Mouse (Mus musculus) kidney, adult 8-10 months (tissue): ENCODE measurements around the gene Tbr1.

Source experiments
- DNase-seq, 2 experiments: peaks; one replicate each; pipeline ENCODE4 v3.0.0; 2022

Gene Tbr1

GRCm38 (mm10) chr2:61802656-61803251 is at the start of gene Tbr1:
Gene Tbr1, plus strand, starts transcription at chr2:61802930.
- no peak for DNase-seq

DNA sequence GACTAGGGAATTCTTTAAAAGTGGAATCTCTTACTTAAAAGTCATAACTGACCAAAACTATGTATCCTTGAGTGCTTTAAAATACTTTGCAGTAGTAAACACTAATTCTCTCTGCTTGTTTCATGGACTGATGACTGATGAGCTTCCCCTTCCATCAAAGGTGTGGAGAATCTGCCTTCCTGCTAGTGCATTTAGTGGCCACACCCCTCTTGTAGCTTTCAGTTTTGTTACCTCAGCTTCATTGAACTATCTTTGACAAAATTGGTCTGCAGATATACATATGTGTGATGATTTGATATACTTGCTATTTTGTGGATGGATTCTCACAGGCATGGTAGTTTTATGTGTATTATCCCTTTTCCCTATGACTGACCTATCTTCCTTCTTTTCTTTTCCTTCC is 47.7 kb upstream of the Tbr1 start:
- no peak for DNase-seq

DNA sequence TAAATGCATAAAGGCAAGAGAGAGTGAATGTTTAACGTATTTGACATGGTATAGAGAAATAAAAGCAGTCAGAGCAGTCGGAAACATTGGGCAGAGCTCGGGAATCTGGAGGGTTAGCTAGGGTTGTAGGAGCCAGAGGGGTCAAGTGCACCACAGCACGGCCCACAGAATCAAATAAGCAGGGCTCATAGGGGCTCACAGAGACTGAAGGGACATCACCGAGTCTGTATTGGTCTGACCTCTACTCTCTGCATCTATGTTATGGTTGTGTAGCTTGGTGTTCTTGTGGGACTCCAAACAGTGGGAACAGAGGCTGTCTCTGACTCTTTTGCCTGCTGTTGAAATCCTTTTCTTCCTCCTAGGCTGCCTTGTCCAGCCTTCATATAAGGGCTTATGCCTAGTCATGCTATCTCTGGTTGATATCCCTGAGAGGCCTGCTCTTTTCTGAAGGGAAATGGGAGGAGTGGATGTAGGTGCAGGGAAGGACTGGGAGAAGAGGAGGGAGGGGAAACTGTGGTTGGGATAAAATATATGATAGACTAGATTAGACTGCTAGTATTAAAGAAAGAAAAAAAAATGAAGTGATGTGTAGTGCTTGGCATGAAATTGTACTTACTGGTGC is 43.4 kb upstream of the Tbr1 start:
- DNase-seq = no peak

- no peak for DNase-seq
Observed at GRCm38 (mm10) chr2:61760044-61760443, 42.7 kb upstream of the Tbr1 start.

DNA sequence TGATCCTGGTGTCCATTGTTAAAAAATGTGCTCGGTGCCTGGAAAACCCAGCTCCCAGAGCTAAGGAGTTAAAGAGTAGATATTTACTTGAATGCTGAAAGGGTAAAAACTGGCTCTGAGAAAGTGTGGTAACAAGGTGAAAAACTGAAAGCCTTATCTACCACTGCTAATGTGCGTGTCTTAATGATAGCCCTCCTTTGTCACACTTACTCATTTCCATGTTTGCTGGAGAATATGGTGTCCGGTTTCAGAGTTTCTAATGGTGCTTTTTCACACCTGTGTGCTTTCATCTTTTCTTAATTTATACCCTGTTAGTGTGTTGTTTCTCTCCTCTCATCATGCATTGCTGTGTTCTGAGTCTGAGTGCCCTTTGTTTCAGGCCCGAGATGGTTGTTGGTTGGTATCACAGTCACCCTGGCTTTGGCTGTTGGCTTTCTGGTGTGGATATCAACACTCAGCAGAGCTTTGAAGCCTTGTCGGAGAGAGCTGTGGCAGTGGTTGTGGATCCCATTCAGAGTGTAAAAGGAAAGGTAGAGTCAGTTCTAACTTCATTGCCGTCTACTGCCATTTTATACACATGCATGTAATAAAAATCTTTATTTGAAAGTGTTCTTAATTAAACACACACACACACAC is 38.1 kb upstream of the Tbr1 start:
- DNase-seq = no peak

GRCm38 (mm10) chr2:61765526-61765925 is 37.2 kb upstream of the Tbr1 start:
- DNase-seq = no peak

GRCm38 (mm10) chr2:61780794-61781193 is 21.9 kb upstream of the Tbr1 start:
- no peak for DNase-seq

- DNase-seq = no peak
Observed at GRCm38 (mm10) chr2:61794960-61795359, 7.8 kb upstream of the Tbr1 start.

- no peak for DNase-seq
Observed at GRCm38 (mm10) chr2:61798048-61798447, 4.7 kb upstream of the Tbr1 start.

DNA sequence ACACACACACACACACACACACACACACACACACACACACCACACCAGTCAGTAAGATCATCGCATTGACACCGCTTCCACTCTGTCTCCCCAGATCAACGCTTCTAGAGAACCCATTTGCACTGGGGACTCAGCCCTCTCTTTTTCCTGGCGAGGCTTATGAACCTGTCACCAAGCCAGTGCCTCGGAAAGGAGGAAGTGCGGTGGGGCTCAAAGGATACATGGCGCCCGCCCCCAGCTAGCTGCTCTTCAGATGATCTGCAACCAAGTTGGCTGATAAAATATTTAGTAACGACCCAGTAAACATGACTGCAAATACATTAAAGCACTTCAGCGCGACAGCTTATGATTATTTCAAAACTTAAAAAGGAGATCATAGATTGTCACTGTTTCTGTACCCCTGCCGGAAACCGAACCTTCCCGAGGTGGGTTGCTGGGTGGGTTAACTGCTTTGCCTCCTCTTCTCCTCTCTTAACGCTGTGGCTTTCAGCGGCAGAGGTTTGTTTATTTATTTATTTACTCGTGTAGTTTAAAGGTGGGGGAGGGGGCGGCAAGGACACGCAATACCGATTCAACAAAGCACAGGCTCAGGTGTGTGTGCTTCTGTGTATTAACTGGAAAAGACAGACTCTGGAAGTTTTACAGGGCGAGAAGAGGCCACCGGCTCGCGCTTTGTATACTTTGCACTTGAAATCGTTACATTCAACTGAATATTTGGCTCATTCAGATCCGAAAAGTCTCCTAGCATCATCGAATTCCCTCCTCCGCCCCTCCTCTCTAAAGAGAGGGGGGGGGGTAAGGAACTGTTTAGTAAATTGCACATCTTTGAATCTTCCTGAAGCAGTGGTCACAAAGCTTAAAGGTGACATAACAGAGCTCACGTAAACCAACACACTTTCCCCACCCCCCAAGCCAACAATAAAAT is 975 bp downstream of the Tbr1 start:
- no peak for DNase-seq

DNA sequence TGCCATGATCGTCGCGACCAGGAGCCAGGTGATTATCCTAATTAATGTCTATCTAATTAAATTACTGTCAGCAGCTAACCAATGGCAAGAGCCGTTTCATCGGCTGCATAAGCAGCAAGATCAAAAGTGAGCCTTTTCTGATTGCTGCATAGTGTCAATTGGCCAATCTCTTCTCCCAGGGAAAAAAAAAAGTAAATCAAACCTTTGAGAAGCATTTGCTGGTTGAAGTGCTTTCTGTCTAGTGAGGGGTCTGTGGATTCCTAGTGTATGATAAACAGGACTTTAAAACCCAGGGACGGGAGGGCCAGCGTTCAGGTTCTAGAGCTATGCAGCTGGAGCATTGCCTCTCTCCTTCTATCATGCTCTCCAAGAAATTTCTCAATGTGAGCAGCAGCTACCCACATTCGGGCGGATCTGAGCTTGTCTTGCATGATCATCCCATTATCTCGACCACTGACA is 1.7 kb downstream of the Tbr1 start:
- no peak for DNase-seq

DNA sequence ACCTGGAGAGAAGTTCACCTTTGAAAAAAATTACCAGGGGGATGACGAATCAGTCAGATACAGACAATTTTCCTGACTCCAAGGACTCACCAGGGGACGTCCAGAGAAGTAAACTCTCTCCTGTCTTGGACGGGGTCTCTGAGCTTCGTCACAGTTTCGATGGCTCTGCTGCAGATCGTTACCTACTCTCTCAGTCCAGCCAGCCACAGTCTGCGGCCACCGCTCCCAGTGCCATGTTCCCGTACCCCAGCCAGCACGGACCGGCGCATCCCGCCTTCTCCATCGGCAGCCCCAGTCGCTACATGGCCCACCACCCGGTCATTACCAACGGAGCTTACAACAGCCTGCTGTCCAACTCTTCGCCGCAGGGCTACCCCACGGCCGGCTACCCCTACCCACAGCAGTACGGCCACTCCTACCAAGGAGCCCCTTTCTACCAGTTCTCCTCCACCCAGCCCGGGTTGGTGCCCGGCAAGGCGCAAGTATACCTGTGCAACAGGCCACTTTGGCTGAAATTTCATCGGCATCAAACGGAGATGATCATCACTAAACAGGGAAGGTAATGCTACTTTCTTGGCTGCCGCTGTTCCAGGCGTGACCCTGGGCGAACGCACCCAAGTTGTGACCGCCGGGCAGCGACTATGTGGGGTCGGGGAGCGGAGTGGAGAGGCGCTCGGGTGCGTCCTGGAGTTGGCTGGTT is 2.3 kb downstream of the Tbr1 start:
- no peak for DNase-seq

DNA sequence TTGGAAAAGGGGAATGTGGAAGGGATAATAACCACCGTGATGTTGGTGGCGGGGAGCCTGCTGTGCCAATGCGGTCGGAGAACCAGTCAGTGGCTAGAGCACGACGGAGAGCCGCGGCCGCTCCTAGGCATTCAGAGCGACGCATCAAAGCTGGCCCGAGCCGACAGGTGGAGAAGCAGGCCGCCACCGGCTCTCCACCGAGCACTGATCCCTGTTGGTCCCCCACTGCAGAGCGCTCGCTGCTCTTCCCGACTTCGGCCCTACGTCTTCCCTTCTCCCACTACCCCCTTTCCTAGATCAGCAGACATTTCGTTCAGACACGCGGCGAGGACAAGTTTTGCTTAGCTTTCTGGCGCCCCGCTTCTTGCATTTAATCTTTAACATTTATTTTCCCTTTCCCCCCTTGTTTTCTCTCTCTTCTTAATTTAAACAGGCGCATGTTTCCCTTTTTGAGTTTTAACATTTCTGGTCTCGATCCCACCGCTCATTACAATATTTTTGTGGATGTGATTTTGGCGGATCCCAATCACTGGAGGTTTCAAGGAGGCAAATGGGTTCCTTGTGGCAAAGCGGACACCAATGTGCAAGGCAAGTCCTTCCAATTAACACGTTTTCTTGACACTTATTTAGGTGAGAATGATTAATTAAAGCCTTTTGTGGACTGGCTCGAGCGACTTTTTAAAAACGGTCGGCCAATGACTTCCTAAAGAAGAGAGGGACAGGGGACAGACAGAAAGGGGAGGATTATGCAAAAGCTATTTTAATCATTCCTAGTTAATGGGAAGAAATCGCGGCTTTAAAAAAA is 3.0 kb downstream of the Tbr1 start:
- DNase-seq = peak in 1 of 2 experiments; percentile 4

GRCm38 (mm10) chr2:61806346-61806825 is 3.7 kb downstream of the Tbr1 start:
- DNase-seq = no peak

- DNase-seq = peak in 1 of 2 experiments; percentile 9
Observed at GRCm38 (mm10) chr2:61807151-61807550, 4.4 kb downstream of the Tbr1 start.

GRCm38 (mm10) chr2:61807781-61808180 is 5.1 kb downstream of the Tbr1 start:
- no peak for DNase-seq

DNA sequence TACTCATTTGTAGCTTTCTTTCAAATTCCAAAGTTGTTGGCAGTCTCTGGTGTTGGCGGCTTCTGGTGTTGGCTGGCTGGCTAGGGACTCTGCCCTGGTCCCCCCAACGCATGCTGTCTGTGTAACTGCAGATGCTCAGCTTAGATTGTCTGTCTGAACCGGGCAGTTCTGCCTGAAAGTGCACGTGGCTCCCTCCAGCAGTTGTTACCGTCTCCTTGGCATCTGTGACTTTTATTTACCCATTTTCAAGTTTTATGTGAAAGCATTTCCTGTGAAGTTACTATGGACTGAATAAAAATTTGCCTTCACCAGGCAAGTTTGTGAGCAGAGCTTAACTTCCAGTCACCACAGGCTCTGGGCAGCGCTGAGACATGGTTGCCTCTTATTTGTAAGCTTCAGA is 6.0 kb downstream of the Tbr1 start:
- no peak for DNase-seq

GRCm38 (mm10) chr2:61809381-61809780 is 6.7 kb downstream of the Tbr1 start:
- DNase-seq = no peak

DNA sequence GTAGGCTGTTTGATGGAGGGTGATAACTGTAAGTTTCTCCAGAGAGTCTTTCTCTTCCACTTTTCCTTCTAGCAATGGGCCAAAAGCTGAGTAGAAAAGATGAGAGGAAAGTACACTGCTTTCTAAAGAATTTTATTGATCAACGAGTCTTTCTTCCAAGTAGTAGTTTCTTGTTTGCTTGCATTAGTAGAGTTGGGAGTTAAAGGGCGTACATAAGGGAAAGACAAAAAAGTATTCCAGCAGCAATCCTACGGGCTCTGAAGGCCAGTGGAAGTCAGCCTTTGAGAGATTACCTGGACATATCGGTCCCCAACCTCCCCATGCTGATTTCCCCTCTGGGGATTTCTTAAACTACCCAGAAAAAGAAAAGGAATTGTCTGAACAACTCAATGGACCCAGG is 8.0 kb downstream of the Tbr1 start:
- no peak for DNase-seq

- no peak for DNase-seq
Observed at GRCm38 (mm10) chr2:61811163-61811506, 8.4 kb downstream of the Tbr1 start.
